Mouse (Mus musculus) ES-Bruce4 (cell line): ENCODE data around the gene Tbc1d2b. TPM values are rescaled to one million over a fixed set of nuclear protein-coding genes. Genes with fewer than 3 reads are reported as not detected.

Experiments used
- H3K27ac ChIP-seq: 2 replicates; pipeline ENCODE4 v1.5.1; 2012; ENCODE audit warnings: low read length, inconsistent platforms; ENCODE audit not compliant: insufficient read depth
- H3K27me3 ChIP-seq: 2 replicates; pipeline ENCODE4 v1.6.1; 2012; ENCODE audit warnings: mild to moderate bottlenecking, low read length, inconsistent platforms; ENCODE audit not compliant: control insufficient read depth, poor library complexity, insufficient read depth, severe bottlenecking
- H3K36me3 ChIP-seq: 2 replicates; pipeline ENCODE4 v1.6.1; 2012; ENCODE audit warnings: inconsistent platforms, mild to moderate bottlenecking, low read length, moderate library complexity; ENCODE audit not compliant: control insufficient read depth, poor library complexity, insufficient read depth, severe bottlenecking
- H3K4me1 ChIP-seq: one replicate; pipeline ENCODE4 v1.8.1; 2011; ENCODE audit warnings: low read length; ENCODE audit not compliant: control insufficient read depth, insufficient read depth
- H3K4me3 ChIP-seq: 2 replicates; pipeline ENCODE4 v1.5.1; 2011; ENCODE audit warnings: low read depth, mild to moderate bottlenecking, low read length
- H3K9ac ChIP-seq: 2 replicates; pipeline ENCODE4 v1.6.1; 2012; ENCODE audit warnings: low read depth, mild to moderate bottlenecking, inconsistent platforms; ENCODE audit not compliant: poor library complexity, severe bottlenecking
- H3K9me3 ChIP-seq: replicated peaks from 2 replicates; pipeline ENCODE4 v1.6.1; 2012; ENCODE audit warnings: mild to moderate bottlenecking, low read length, inconsistent platforms; ENCODE audit not compliant: control insufficient read depth, poor library complexity, insufficient read depth, severe bottlenecking
- CTCF ChIP-seq: IDR thresholded peaks from one replicate; pipeline ENCODE4 v1.8.1; 2011; ENCODE audit warnings: low read depth, low read length
- EP300 ChIP-seq: IDR thresholded peaks from 2 replicates; pipeline ENCODE4 v1.6.1; 2011; ENCODE audit warnings: low read depth, low read length; ENCODE audit not compliant: insufficient read depth
- POLR2A ChIP-seq: IDR thresholded peaks from one replicate; pipeline ENCODE4 v1.8.1; 2011; ENCODE audit warnings: low read length; ENCODE audit not compliant: insufficient read depth
- polyA plus RNA-seq: library from polyadenylated mRNA; stranded (reverse); fragments of >200 nt; gene quantifications from 2 replicates; pipeline ENCODE4 v1.2.4, GENCODE M21; 2011; ENCODE audit warnings: low read depth; ENCODE audit not compliant: missing spikeins, insufficient read depth, insufficient read length

The Tbc1d2b gene
- polyA plus RNA-seq, 1 experiment, result 8.5 TPM

- Histone ChIP-seq H3K4me1 (no peaks in the 10 kb centered on the region), H3K9me3 (no peaks in the 10 kb centered on the region), H3K9ac (no peak overlapping the region), H3K4me3 (no peak overlapping the region), H3K36me3 (no peaks in the 10 kb centered on the region), H3K27me3 (no peaks in the 10 kb centered on the region), H3K27ac (no peak overlapping the region)
- TF ChIP-seq CTCF (no peak), EP300 (no peak)
Observed at GRCm38 (mm10) chr9:90185356-90185910, 85.2 kb downstream of the Tbc1d2b start.

GRCm38 (mm10) chr9:90184116-90184515 lies 86.5 kb downstream of the Tbc1d2b start:
- Histone ChIP-seq H3K4me3 (no peak overlapping the region), H3K4me1 (no peaks in the 10 kb centered on the region), H3K27ac (no peak overlapping the region), H3K9ac (no peak overlapping the region), H3K27me3 (no peaks in the 10 kb centered on the region), H3K9me3 (no peaks in the 10 kb centered on the region), H3K36me3 (no peaks in the 10 kb centered on the region)
- TF ChIP-seq EP300, result no peak
- no peak for TF ChIP-seq POLR2A

- H3K4me1 ChIP-seq, result no peaks in the 10 kb centered on the region
- no peak overlapping the region for H3K27ac ChIP-seq
- H3K27me3 ChIP-seq, result no peaks in the 10 kb centered on the region
- H3K4me3 ChIP-seq, result no peak overlapping the region
- no peaks in the 10 kb centered on the region for H3K36me3 ChIP-seq
- no peaks in the 10 kb centered on the region for H3K9me3 ChIP-seq
- H3K9ac ChIP-seq, result no peak overlapping the region
- TF ChIP-seq POLR2A (no peak), CTCF (no peak), EP300 (no peak)
Observed at GRCm38 (mm10) chr9:90183550-90183949, 87.1 kb downstream of the Tbc1d2b start.

DNA sequence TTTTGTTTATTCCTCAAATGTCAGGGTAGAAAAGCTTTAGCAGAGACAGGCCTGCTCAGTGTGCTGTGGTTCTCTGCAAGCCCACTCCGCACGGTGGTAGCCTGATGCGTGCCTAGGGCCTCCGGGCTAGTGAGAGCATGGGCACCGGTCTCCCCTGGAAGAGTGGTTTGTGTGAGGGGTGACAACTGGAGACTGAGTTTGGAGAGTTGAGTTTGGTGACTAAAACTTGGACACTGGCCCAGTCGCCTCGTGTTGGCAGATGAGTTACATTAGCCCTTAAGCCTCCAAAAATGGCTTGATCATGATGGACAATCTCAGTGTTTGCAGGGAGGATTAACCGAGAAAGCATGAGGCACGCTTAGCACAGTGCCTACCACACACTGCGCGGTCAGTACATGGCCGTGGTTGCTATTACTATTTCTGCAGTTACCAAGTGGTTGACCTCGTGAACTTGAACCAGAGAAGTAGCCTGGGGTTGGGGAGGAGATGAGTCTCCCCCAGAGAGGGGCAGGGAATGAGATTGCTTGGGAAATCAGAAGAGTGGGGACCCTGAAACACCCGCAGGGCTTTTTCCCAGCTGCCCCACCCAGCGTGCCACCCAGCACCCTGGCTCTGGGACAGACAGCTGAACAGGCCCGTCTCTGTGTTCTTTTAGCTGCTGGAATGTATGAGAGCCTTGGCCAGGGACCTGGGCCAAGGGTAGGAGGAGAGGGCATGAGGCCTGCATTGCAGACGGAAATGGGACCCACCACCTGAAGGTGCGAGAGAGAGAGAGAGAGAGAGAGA lies 87.8 kb downstream of the Tbc1d2b start:
- no peak overlapping the region for H3K9ac ChIP-seq
- no peaks in the 10 kb centered on the region for H3K9me3 ChIP-seq
- H3K4me1 ChIP-seq, result no peaks in the 10 kb centered on the region
- H3K27me3 ChIP-seq, result no peaks in the 10 kb centered on the region
- TF ChIP-seq EP300 (no peak), CTCF (no peak), POLR2A (no peak)
- H3K4me3 ChIP-seq, result no peak overlapping the region
- H3K27ac ChIP-seq, result no peak overlapping the region
- no peaks in the 10 kb centered on the region for H3K36me3 ChIP-seq

- H3K36me3 ChIP-seq, result no peaks in the 10 kb centered on the region
- no peaks in the 10 kb centered on the region for H3K9me3 ChIP-seq
- no peaks in the 10 kb centered on the region for H3K4me1 ChIP-seq
- no peak overlapping the region for H3K4me3 ChIP-seq
- H3K27me3 ChIP-seq, result no peaks in the 10 kb centered on the region
- H3K27ac ChIP-seq, result no peak overlapping the region
- TF ChIP-seq EP300, result no peak
- no peak for TF ChIP-seq POLR2A
- no peak for TF ChIP-seq CTCF
- no peak overlapping the region for H3K9ac ChIP-seq
Observed at GRCm38 (mm10) chr9:90181656-90182388, 88.8 kb downstream of the Tbc1d2b start.

GRCm38 (mm10) chr9:90179409-90179808 lies 91.2 kb downstream of the Tbc1d2b start:
- H3K4me3 ChIP-seq, result no peak overlapping the region
- TF ChIP-seq CTCF (no peak), POLR2A (no peak), EP300 (no peak)
- H3K9me3 ChIP-seq, result no peaks in the 10 kb centered on the region
- H3K9ac ChIP-seq, result no peak overlapping the region
- no peaks in the 10 kb centered on the region for H3K4me1 ChIP-seq
- H3K27ac ChIP-seq, result no peak overlapping the region
- H3K27me3 ChIP-seq, result no peaks in the 10 kb centered on the region
- no peaks in the 10 kb centered on the region for H3K36me3 ChIP-seq
